Mouse (Mus musculus) limb, embryonic 13.5 days (tissue): ENCODE measurements around the gene Uchl1. TPM values are rescaled to one million over a fixed set of nuclear protein-coding genes. Genes with fewer than 3 reads are reported as not detected.

Experiments used
- ATAC-seq: fragments of 200-750 bp; cut with Nextera tagmentation; 2 replicates; pipeline ENCODE4 v1.8.0; 2017; ENCODE audit warnings: low read depth, moderate number of reproducible peaks, moderate TSS enrichment; ENCODE audit not compliant: low FRiP score
- H3K27ac ChIP-seq: fragments of 300-500 bp; sonication (generic); 2 replicates; pipeline ENCODE4 v1.5.1; 2015; ENCODE audit warnings: inconsistent platforms, mild to moderate bottlenecking, moderate library complexity
- H3K27me3 ChIP-seq: fragments of 300-500 bp; sonication (generic); 2 replicates; pipeline ENCODE4 v1.6.1; 2015; ENCODE audit warnings: mild to moderate bottlenecking, inconsistent platforms
- H3K36me3 ChIP-seq: fragments of 300-500 bp; sonication (generic); 2 replicates; pipeline ENCODE4 v1.6.1; 2015; ENCODE audit warnings: inconsistent platforms, mild to moderate bottlenecking, moderate library complexity
- H3K4me1 ChIP-seq: fragments of 300-500 bp; sonication (generic); 2 replicates; pipeline ENCODE4 v1.6.1; 2015; ENCODE audit warnings: inconsistent platforms
- H3K4me2 ChIP-seq: fragments of 300-500 bp; sonication (generic); replicated peaks from 2 replicates; pipeline ENCODE4 v1.6.1; 2015; ENCODE audit warnings: inconsistent platforms, mild to moderate bottlenecking, moderate library complexity
- H3K4me3 ChIP-seq: fragments of 300-500 bp; sonication (generic); 2 replicates; pipeline ENCODE4 v1.5.1; 2015; ENCODE audit warnings: moderate library complexity, mild to moderate bottlenecking, inconsistent platforms
- H3K9ac ChIP-seq: fragments of 300-500 bp; sonication (generic); 2 replicates; pipeline ENCODE4 v1.6.1; 2015; ENCODE audit warnings: mild to moderate bottlenecking, inconsistent platforms
- H3K9me3 ChIP-seq: fragments of 300-500 bp; sonication (generic); 2 replicates; pipeline ENCODE4 v1.6.1; 2016; ENCODE audit warnings: inconsistent platforms
- WGBS: fragments of 180-500 bp; shearing (Covaris S2); methylation state at CpG from one replicate; pipeline ENCODE4 v1.1.7; 2015; 5-methylcytosine and 5-hydroxymethylcytosine counted together
- polyA plus RNA-seq: library from polyadenylated mRNA; unstranded; fragments of >200 nt; fragmentation: Nextera tagmentation; extraction: Ambion mirVana; gene quantifications from 2 replicates; pipeline ENCODE4 v1.2.1, GENCODE M21; 2015

The Uchl1 gene
- polyA plus RNA-seq, 1 experiment from 2014 or later: 95.3 TPM

DNA sequence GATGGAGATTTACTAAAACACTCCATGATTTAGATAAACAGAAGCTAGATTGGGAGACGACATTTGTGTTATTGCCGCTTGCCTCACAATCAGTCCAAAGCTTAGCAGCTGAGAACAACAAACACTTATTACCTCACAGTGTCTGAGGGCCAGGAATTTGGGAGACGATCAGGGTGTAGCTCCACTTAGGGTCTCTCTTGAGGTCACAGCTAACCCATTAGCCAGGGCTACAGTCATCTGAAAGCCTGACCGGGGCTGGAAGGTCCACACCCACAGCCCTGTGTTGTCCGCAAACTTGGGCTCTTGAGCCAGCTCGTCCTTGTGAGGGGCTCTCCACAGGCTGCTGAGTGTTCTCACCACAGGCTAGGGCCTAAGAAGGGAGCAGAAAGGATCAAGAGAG lies 36.9 kb downstream of the Uchl1 start:
- WGBS: 65% methylated on average over 6 of the region's 6 CpGs
- ATAC-seq: no peak
- Histone ChIP-seq H3K9me3 (no peaks in the 10 kb centered on the region), H3K27ac (no peak overlapping the region), H3K9ac (no peak overlapping the region), H3K4me1 (0 out of 2 replicates have a peak, but pooled peaks cover 6% of the 10 kb centered on the region), H3K27me3 (peaks cover 5% of the 10 kb centered on the region; the same call in 1 of the 2 replicates), H3K36me3 (no peaks in the 10 kb centered on the region), H3K4me3 (no peak overlapping the region), H3K4me2 (no peak overlapping the region)

DNA sequence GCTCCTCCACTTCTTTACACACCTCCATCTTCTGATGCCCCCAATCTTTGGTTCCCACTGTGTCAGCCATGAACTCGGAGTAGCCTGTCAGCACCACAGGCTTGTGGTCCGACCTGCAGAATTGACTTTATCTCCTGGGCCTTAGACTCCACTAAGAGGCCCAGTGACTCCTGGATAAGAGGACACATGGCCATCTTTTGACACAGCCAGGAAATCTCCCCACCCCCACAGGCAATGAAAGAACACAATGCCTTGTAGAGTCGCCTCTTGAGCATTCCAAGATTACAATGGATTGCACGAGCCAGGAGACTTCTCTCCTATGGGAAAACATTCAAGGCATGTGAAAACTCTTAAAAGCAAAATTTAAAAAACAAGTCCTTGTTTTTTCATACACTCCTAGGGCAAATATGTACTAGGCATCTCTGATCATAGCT lies 39.6 kb downstream of the Uchl1 start:
- Histone ChIP-seq H3K9me3 (no peaks in the 10 kb centered on the region), H3K36me3 (no peaks in the 10 kb centered on the region), H3K4me3 (no peak overlapping the region), H3K4me2 (no peak overlapping the region), H3K4me1 (0 out of 2 replicates have a peak, but pooled peaks cover 6% of the 10 kb centered on the region), H3K27me3 (peaks cover 8% of the 10 kb centered on the region; the same call in 1 of the 2 replicates), H3K9ac (no peak overlapping the region), H3K27ac (no peak overlapping the region)
- WGBS: 79% methylated on average over 4 of the region's 4 CpGs
- no peak for ATAC-seq

DNA sequence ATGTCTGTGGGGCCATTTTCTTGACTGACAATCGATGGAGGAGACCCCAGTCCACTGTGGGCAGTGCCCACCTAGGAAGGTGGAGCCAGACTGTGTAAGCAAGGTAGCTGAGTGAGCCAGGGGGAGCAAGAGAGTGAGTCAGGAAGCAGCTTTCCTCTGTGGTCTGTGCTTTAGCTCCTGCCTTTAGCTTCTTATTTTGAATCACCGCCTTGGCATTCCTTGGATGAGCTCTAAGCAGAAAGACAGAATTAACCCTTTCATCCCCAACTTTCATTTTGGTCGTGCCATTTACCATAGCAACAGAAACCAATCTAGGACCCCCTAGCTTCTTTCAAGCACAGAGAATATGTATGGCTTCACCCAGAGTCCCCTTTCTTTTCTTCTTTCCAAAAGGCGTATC lies 42.0 kb downstream of the Uchl1 start:
- Histone ChIP-seq H3K4me1 (peaks cover 12% of the 10 kb centered on the region; the same call in 1 of the 2 replicates), H3K9me3 (no peaks in the 10 kb centered on the region), H3K27me3 (peaks cover 8% of the 10 kb centered on the region; the same call in 1 of the 2 replicates), H3K4me2 (no peak overlapping the region), H3K27ac (no peak overlapping the region), H3K36me3 (no peaks in the 10 kb centered on the region), H3K4me3 (no peak overlapping the region), H3K9ac (no peak overlapping the region)
- no peak for ATAC-seq
- WGBS: 60% methylated on average over 4 of the region's 4 CpGs

DNA sequence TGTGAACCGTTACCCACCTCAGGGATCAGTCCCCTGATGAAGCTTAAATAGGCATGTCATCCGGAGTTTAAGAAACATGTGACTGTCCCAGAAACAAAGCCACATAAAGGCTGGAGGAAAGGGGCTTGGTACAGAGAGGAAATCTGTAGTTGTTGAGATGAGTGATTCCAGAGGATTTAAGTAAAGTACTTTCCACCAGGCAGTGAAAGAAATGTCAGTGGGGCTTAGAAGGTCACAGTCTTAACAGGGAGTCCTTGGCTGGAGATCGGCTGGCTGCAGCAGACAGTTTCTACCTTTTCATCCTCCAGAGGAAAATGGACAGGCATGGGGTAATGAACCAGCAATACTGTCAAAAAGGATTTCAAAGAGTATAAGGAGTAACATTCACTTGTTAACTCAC lies 42.5 kb downstream of the Uchl1 start:
- Histone ChIP-seq H3K9ac (no peak overlapping the region), H3K27me3 (0 out of 2 replicates have a peak, but pooled peaks cover 8% of the 10 kb centered on the region), H3K4me1 (peaks cover 16% of the 10 kb centered on the region), H3K36me3 (no peaks in the 10 kb centered on the region), H3K4me2 (no peak overlapping the region), H3K9me3 (no peaks in the 10 kb centered on the region), H3K27ac (no peak overlapping the region), H3K4me3 (no peak overlapping the region)
- ATAC-seq: no peak
- WGBS: 32% methylated on average over 3 of the region's 3 CpGs

DNA sequence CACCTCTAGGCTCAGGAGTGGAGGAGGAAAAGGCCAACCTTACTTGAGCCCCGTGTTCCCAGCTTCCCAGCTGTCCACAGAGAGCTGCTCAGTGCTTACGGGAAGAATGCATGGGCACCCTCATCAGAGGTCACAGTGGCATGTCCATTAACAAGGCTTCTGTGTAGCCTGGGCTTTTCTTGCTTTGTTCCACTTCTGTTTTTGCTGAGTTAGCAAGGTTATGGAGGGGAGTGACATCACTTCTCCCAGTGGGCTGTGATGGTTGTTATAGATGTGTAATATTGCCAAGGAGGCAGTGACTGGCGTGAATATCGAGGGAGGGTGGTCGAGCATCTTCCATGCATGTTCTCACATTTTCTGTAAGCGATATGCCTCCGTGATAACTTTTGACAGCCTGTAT lies 43.0 kb downstream of the Uchl1 start:
- no peak overlapping the region for H3K9ac ChIP-seq
- H3K4me1 ChIP-seq: peaks cover 16% of the 10 kb centered on the region
- no peak for ATAC-seq
- no peaks in the 10 kb centered on the region for H3K36me3 ChIP-seq
- H3K4me3 ChIP-seq: no peak overlapping the region
- WGBS: 66% methylated on average over 7 of the region's 7 CpGs
- H3K27me3 ChIP-seq: 0 out of 2 replicates have a peak, but pooled peaks cover 8% of the 10 kb centered on the region
- H3K9me3 ChIP-seq: no peaks in the 10 kb centered on the region
- no peak overlapping the region for H3K4me2 ChIP-seq
- H3K27ac ChIP-seq: no peak overlapping the region

DNA sequence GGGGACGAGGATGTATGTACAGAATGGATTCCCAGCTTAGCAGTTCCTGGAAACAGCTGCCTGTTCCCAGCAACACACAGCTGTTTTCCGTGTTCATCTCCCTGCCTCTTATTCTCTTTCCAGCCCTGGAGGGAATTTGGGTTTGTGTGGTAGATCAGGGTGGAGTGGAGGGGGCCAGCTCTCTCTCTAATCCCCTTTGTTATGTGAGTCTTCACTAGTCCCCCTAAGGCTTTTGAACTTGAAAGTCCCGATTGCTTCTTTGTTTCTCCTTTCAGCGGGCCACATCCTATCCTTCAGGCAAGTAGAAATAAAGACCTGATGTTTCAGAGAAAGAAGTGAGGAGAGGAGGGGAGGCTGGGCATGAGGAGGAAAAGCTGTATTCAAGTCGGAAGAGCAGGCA lies 45.0 kb downstream of the Uchl1 start:
- WGBS: 21% methylated on average over 5 of the region's 5 CpGs
- H3K27ac ChIP-seq: no peak overlapping the region

DNA sequence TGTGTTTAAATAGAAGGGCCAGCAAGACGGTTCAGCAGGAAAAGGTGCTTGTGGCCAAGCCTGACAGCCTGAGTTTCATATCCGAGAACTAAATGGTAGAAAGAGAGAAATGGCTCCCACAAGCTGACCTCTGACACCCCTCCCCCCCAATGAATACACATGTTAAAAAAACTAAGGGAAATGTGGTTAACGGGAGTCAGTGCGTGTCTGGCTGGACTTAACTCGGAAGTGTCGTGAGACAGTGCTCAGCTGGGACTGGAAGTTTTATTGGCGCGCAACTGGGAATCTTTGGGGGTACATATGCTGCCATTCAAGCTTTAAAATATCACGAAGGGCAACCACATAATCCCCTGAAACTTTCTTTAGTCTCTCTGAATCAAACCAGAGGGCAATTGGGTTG lies 46.7 kb downstream of the Uchl1 start:
- H3K9me3 ChIP-seq: no peaks in the 10 kb centered on the region
- 62% methylated on average over 9 of the region's 9 CpGs for WGBS
- H3K27ac ChIP-seq: no peak overlapping the region
- 0 out of 2 replicates have a peak, but pooled peaks cover 8% of the 10 kb centered on the region for H3K27me3 ChIP-seq
- no peak overlapping the region for H3K9ac ChIP-seq
- ATAC-seq: no peak
- no peaks in the 10 kb centered on the region for H3K36me3 ChIP-seq
- no peak overlapping the region for H3K4me3 ChIP-seq
- H3K4me1 ChIP-seq: peaks cover 13% of the 10 kb centered on the region
- H3K4me2 ChIP-seq: no peak overlapping the region

More for the DNA sequence above, 45.0 kb downstream of the Uchl1 start:
- no peak for ATAC-seq
- no peaks in the 10 kb centered on the region for H3K9me3 ChIP-seq
- no peak overlapping the region for H3K4me2 ChIP-seq
- H3K27me3 ChIP-seq: 0 out of 2 replicates have a peak, but pooled peaks cover 8% of the 10 kb centered on the region
- no peaks in the 10 kb centered on the region for H3K36me3 ChIP-seq
- H3K4me3 ChIP-seq: no peak overlapping the region
- H3K9ac ChIP-seq: no peak overlapping the region
- H3K4me1 ChIP-seq: peaks cover 13% of the 10 kb centered on the region

DNA sequence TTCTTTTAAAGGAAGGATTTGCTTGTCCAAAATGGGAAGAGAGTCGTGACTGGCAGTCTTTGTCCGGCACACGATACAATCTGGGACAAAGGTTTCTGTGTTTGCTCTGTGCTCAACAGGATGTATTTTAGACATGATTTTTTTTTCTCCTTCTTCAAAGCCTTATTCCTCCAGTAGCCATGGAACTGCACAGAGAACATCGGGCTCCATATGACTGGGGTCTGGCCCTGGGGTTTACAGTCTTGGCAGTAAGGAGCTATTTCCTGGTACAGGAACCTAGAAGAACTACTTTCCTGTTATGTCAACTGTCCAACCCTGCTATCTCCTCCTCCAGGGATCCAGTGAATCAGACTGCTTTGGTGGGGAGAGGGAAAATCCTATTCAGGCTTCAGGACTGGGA lies 47.1 kb downstream of the Uchl1 start:
- Histone ChIP-seq H3K27me3 (0 out of 2 replicates have a peak, but pooled peaks cover 8% of the 10 kb centered on the region), H3K27ac (no peak overlapping the region; the same call in 1 of the 2 replicates), H3K9ac (no peak overlapping the region), H3K9me3 (no peaks in the 10 kb centered on the region), H3K4me2 (no peak overlapping the region), H3K36me3 (no peaks in the 10 kb centered on the region), H3K4me1 (peaks cover 13% of the 10 kb centered on the region), H3K4me3 (no peak overlapping the region)
- WGBS: 62% methylated on average over 4 of the region's 4 CpGs
- ATAC-seq: no peak

DNA sequence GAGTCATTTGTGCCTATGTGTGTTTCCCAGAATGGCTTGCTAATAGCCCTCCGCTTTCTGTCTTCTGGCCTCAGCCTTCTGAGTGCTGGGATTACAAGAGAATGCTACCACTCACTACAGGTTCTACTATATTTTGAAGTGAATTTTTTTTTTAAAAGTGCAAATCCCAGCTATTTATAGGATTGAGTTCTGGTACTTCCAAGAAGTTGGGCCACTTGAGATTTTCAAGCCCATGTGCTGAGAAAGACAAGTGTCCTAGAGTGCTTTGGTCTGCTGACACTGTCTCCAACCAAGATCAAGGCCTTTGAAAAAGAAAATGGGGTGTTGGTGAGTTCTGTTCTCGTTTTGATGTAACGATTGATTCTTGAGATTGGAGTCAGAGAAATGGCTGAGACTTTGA lies 47.7 kb downstream of the Uchl1 start:
- Histone ChIP-seq H3K9me3 (no peaks in the 10 kb centered on the region), H3K4me2 (no peak overlapping the region), H3K27ac (no peak overlapping the region), H3K36me3 (no peaks in the 10 kb centered on the region), H3K4me1 (peaks cover 13% of the 10 kb centered on the region), H3K4me3 (no peak overlapping the region), H3K27me3 (0 out of 2 replicates have a peak, but pooled peaks cover 8% of the 10 kb centered on the region), H3K9ac (no peak overlapping the region)
- no peak for ATAC-seq
- WGBS: 92% methylated on average over 3 of the region's 3 CpGs

DNA sequence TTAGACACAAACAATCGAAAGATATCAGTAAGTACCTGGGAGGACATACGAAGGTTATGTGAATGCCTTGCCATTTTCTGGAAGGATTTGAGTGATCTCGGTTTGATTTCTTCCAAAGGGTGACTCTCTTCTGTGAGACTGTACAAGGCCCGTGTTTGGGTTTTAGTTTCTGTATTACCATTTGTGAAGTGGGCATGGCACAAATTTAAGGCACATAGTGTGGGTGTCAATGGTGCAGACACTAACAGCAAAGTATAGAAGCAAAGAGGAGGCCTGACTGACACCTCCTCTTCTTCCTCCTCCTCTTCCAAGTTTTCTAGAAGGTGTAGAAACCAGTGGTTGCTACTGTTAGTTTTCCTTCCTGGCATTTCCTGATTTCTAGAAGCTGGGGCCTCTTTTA lies 53.4 kb downstream of the Uchl1 start:
- ATAC-seq: no peak
- Histone ChIP-seq H3K9me3 (no peaks in the 10 kb centered on the region), H3K36me3 (no peaks in the 10 kb centered on the region), H3K4me2 (no peak overlapping the region), H3K4me3 (no peak overlapping the region), H3K4me1 (peaks cover 7% of the 10 kb centered on the region; the same call in 1 of the 2 replicates), H3K27me3 (0 out of 2 replicates have a peak, but pooled peaks cover 5% of the 10 kb centered on the region), H3K27ac (no peak overlapping the region), H3K9ac (no peak overlapping the region)
- 89% methylated on average over 4 of the region's 4 CpGs for WGBS

DNA sequence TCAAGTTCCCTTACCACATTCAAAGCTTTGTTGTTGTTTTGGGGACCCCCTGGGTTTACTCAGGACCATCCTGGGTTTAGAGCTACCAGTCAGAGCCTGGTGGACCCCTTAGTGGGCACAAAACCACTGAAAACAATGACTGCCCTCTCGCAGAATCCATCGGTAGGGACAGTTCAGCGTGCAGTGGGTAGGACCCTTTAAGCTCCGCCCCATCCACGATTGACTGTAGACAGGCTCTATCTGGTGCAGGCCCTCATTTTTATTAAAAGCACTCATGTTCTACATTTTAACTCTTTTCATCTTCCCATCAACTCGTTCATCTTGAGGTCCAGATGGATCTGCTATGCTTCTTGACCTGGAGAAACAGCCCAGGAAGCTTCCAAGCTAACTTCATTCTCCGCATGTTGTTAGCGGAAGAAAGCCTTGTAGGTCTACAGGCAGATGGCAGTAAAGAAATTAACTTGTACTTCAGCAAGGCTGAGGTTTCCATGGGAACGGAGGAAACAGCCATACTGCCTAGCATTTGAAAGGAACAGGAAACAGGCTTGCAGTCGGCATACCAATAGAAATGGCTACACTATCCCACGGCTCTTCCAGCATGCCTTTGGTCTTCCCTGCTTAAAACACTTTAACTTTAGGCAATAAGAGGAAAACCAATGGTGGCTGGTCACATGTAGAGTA lies 54.9 kb downstream of the Uchl1 start:
- peaks cover 7% of the 10 kb centered on the region; the same call in 1 of the 2 replicates for H3K4me1 ChIP-seq
- no peaks in the 10 kb centered on the region for H3K36me3 ChIP-seq
- ATAC-seq: peak; percentile 77
- H3K4me2 ChIP-seq: no peak overlapping the region
- no peak overlapping the region for H3K9ac ChIP-seq
- H3K4me3 ChIP-seq: no peak overlapping the region
- WGBS: 43% methylated on average over 11 of the region's 11 CpGs
- H3K9me3 ChIP-seq: no peaks in the 10 kb centered on the region
- H3K27ac ChIP-seq: no peak overlapping the region
- no peaks in the 10 kb centered on the region for H3K27me3 ChIP-seq

DNA sequence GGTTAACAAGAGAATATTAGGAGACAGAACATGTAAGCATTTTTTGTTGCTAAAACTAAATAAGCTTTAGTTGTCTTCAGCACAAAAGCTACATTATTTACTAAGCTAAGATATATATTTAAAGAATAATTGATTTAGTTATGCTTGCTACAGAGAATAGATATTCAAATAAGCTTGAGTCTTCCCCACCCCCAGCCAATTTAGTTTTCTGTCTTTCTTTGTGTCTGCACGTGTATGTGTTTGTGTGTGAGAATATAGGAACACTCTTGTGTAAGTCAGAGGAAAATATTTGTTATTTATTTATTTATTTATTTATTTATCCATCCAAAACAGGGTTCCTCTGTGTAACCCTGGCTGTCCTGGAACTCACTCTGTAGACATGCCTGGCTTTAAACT lies 55.4 kb downstream of the Uchl1 start:
- H3K27ac ChIP-seq: no peak overlapping the region
- H3K4me2 ChIP-seq: no peak overlapping the region
- WGBS: 82% methylated on average over 1 of the region's 1 CpGs

More for the DNA sequence above, 55.4 kb downstream of the Uchl1 start:
- H3K9ac ChIP-seq: no peak overlapping the region
- no peaks in the 10 kb centered on the region for H3K36me3 ChIP-seq
- no peaks in the 10 kb centered on the region for H3K9me3 ChIP-seq
- no peaks in the 10 kb centered on the region for H3K27me3 ChIP-seq
- ATAC-seq: no peak
- H3K4me1 ChIP-seq: peaks cover 7% of the 10 kb centered on the region; the same call in 1 of the 2 replicates
- H3K4me3 ChIP-seq: no peak overlapping the region
